Mouse (Mus musculus) stomach, embryonic 16.5 days (tissue): Measurements from ENCODE around the gene Ttyh3. TPM values are rescaled to one million over a fixed set of nuclear protein-coding genes. Genes with fewer than 3 reads are reported as not detected.

Experiments used
- ATAC-seq: fragments of 200-750 bp; cut with Nextera tagmentation; 2 replicates; pipeline ENCODE4 v1.8.0; 2017; ENCODE audit warnings: moderate number of reproducible peaks, moderate TSS enrichment; ENCODE audit not compliant: insufficient read depth, low FRiP score
- H3K27ac ChIP-seq: fragments of 300-500 bp; sonication (generic); 2 replicates; pipeline ENCODE4 v1.5.1; 2014; ENCODE audit warnings: low read length
- H3K27me3 ChIP-seq: fragments of 300-500 bp; sonication (generic); 2 replicates; pipeline ENCODE4 v1.6.1; 2014; ENCODE audit warnings: low read length, control low read depth, mixed read lengths; ENCODE audit not compliant: control insufficient read depth, insufficient read depth
- H3K36me3 ChIP-seq: fragments of 300-500 bp; sonication (generic); 2 replicates; pipeline ENCODE4 v1.6.1; 2014; ENCODE audit warnings: low read length; ENCODE audit not compliant: control insufficient read depth, insufficient read depth
- H3K4me1 ChIP-seq: fragments of 300-500 bp; sonication (generic); 2 replicates; pipeline ENCODE4 v1.6.1; 2014; ENCODE audit warnings: low read length, control low read depth, mixed read lengths; ENCODE audit not compliant: control insufficient read depth, insufficient read depth
- H3K4me2 ChIP-seq: fragments of 300-500 bp; sonication (generic); 2 replicates; pipeline ENCODE4 v1.6.1; 2014; ENCODE audit warnings: low read depth, low read length, mixed read lengths
- H3K4me3 ChIP-seq: fragments of 300-500 bp; sonication (generic); replicated peaks from 2 replicates; pipeline ENCODE4 v1.5.1; 2014; ENCODE audit warnings: mild to moderate bottlenecking, low read length
- H3K9ac ChIP-seq: fragments of 300-500 bp; sonication (generic); 2 replicates; pipeline ENCODE4 v1.6.1; 2014; ENCODE audit warnings: low read length
- H3K9me3 ChIP-seq: fragments of 300-500 bp; sonication (generic); replicated peaks from 2 replicates; pipeline ENCODE4 v1.6.1; 2016; ENCODE audit warnings: low read length, control low read depth; ENCODE audit not compliant: control insufficient read depth
- WGBS: fragments of 180-500 bp; shearing (Covaris S2); extraction: QIAGEN DNeasy Blood & Tissue Kit; methylation state at CpG from one replicate; pipeline ENCODE4 v1.1.7; 2014; 5-methylcytosine and 5-hydroxymethylcytosine counted together
- polyA plus RNA-seq: library from polyadenylated mRNA; unstranded; fragments of >200 nt; fragmentation: Nextera tagmentation; extraction: Ambion mirVana; gene quantifications from 2 replicates; pipeline ENCODE4 v1.2.1, GENCODE M21; 2015

Gene Ttyh3
- polyA plus RNA-seq, 1 experiment from 2014 or later = 17.8 TPM

DNA sequence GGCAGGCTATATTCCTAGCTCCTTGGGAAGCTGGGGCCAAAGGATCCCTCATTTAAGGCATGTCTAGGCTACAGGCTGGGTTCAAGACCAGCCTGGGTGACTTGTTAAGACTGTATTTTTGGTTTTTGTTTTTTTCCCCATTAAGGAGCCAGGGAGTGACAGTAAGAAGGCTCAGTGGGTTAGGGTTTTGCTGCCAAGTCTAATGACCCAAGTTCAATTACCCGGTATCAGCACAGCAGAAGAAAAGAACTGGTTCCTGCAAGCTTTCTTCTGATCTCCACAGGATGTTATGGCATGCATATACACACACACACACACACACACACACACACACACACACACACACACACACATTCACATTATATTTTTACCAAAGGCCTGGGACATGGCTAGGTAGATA lies 11.6 kb upstream of the Ttyh3 start:
- WGBS = 56% methylated on average over 1 of the region's 1 CpGs
- Histone ChIP-seq H3K9ac (no peak overlapping the region), H3K4me2 (no peak overlapping the region), H3K4me3 (no peak overlapping the region), H3K9me3 (no peaks in the 10 kb centered on the region), H3K27me3 (no peaks in the 10 kb centered on the region), H3K27ac (no peak overlapping the region), H3K4me1 (peaks cover 29% of the 10 kb centered on the region), H3K36me3 (no peaks in the 10 kb centered on the region)
- no peak for ATAC-seq

GRCm38 (mm10) chr5:140659607-140660272 lies 10.9 kb upstream of the Ttyh3 start:
- no peak for ATAC-seq
- H3K4me3 ChIP-seq = no peak overlapping the region
- 0 out of 2 replicates have a peak overlapping the region, but pooled peaks have one; percentile 44 for H3K9ac ChIP-seq
- H3K27me3 ChIP-seq = no peaks in the 10 kb centered on the region
- H3K36me3 ChIP-seq = no peaks in the 10 kb centered on the region
- 54% methylated on average over 16 of the region's 16 CpGs for WGBS
- no peak overlapping the region for H3K4me2 ChIP-seq
- H3K4me1 ChIP-seq = peaks cover 29% of the 10 kb centered on the region
- H3K9me3 ChIP-seq = no peaks in the 10 kb centered on the region
- no peak overlapping the region for H3K27ac ChIP-seq

GRCm38 (mm10) chr5:140654096-140654845 lies 5.4 kb upstream of the Ttyh3 start:
- ATAC-seq = peak; percentile 30; the same call in 1 of the 2 replicates
- Histone ChIP-seq H3K27me3 (no peaks in the 10 kb centered on the region), H3K4me3 (no peak overlapping the region), H3K9ac (no peak overlapping the region), H3K4me1 (peaks cover 6% of the 10 kb centered on the region), H3K36me3 (no peaks in the 10 kb centered on the region), H3K9me3 (no peaks in the 10 kb centered on the region), H3K27ac (no peak overlapping the region), H3K4me2 (no peak overlapping the region)
- WGBS = 69% methylated on average over 15 of the region's 15 CpGs

DNA sequence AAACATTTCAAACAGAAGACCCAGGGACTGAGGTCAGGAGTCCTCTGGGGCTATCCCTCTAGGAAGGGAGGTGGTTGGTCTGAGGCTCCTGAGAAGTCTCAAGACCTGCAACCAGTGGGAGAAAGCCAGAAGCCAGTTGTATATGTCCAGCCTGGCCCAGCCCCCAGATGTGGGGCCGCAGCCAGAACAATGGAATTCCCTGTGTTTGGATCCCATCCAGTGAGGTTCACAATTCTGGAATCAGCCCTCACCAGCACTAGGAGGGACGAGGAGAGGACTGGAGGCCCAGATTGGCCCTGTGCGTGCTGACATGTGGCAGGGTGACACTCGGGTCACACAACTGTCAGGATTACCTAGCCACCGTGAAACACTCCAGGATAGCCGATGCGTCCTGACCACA lies 3.8 kb upstream of the Ttyh3 start:
- H3K4me1 ChIP-seq = peaks cover 13% of the 10 kb centered on the region
- no peaks in the 10 kb centered on the region for H3K9me3 ChIP-seq
- peak overlapping the region; percentile 30; the same call in 1 of the 2 replicates for H3K27ac ChIP-seq
- ATAC-seq = no peak
- H3K9ac ChIP-seq = no peak overlapping the region
- H3K4me3 ChIP-seq = no peak overlapping the region
- no peaks in the 10 kb centered on the region for H3K27me3 ChIP-seq
- no peaks in the 10 kb centered on the region for H3K36me3 ChIP-seq
- 54% methylated on average over 7 of the region's 7 CpGs for WGBS
- no peak overlapping the region for H3K4me2 ChIP-seq

GRCm38 (mm10) chr5:140651231-140651630 lies 2.4 kb upstream of the Ttyh3 start:
- no peak overlapping the region for H3K4me2 ChIP-seq
- ATAC-seq = no peak
- no peaks in the 10 kb centered on the region for H3K27me3 ChIP-seq
- peaks cover 26% of the 10 kb centered on the region for H3K4me1 ChIP-seq
- 85% methylated on average over 11 of the region's 11 CpGs for WGBS
- H3K36me3 ChIP-seq = no peaks in the 10 kb centered on the region
- H3K9ac ChIP-seq = no peak overlapping the region
- H3K4me3 ChIP-seq = no peak overlapping the region
- H3K27ac ChIP-seq = no peak overlapping the region
- H3K9me3 ChIP-seq = no peaks in the 10 kb centered on the region

DNA sequence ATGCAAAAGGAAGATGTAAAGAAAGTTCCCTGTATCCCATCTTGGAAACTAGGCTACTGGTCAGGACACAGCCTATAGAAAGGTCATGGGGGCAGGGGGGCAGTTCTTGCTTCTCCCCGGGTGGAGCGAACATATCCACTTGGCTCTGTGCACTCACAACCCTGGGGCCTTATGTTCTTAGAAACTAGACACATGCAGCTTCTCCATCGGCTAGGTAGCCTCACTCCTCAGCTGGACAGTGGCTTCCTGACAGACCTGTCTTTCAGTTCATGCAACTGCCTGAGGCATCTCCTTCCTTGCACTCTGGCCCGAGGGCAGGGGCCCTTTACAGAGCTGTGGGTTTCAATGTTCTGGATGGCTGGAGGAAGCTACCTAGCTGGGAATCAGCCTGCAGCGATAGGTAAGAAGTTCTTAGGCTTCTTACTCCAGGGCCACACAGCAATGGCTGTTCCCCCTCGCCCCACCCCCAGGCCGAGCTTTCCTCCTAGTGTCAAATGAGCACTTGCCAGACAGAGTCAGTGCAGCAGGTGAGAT lies 1.1 kb upstream of the Ttyh3 start:
- no peaks in the 10 kb centered on the region for H3K36me3 ChIP-seq
- no peak for ATAC-seq
- 70% methylated on average over 7 of the region's 7 CpGs for whole genome bisulfite sequencing
- peak overlapping the region; percentile 84 for H3K4me2 ChIP-seq
- H3K27me3 ChIP-seq = no peaks in the 10 kb centered on the region
- H3K9ac ChIP-seq = no peak overlapping the region
- H3K4me3 ChIP-seq = no peak overlapping the region
- H3K9me3 ChIP-seq = no peaks in the 10 kb centered on the region
- peaks cover 38% of the 10 kb centered on the region for H3K4me1 ChIP-seq
- H3K27ac ChIP-seq = no peak overlapping the region

- Histone ChIP-seq H3K9ac (peak overlapping the region; percentile 70), H3K27me3 (no peaks in the 10 kb centered on the region), H3K4me3 (peak overlapping the region; percentile 95), H3K27ac (peak overlapping the region; percentile 51; the same call in 1 of the 2 replicates), H3K9me3 (no peaks in the 10 kb centered on the region), H3K36me3 (no peaks in the 10 kb centered on the region), H3K4me2 (peak overlapping the region; percentile 84), H3K4me1 (peaks cover 43% of the 10 kb centered on the region)
- peak; percentile 97 for ATAC-seq
- 8% methylated on average over 25 of the region's 26 CpGs for WGBS
These were observed 353 bp upstream of the Ttyh3 start for GRCm38 (mm10) chr5:140649101-140649667.

- H3K4me3 ChIP-seq = peak overlapping the region; percentile 95
- peaks cover 47% of the 10 kb centered on the region for H3K4me1 ChIP-seq
- no peaks in the 10 kb centered on the region for H3K27me3 ChIP-seq
- no peak for ATAC-seq
- H3K9me3 ChIP-seq = no peaks in the 10 kb centered on the region
- peak overlapping the region; percentile 87 for H3K27ac ChIP-seq
- H3K4me2 ChIP-seq = peak overlapping the region; percentile 89
- H3K9ac ChIP-seq = peak overlapping the region; percentile 98
- 1% methylated on average over 13 of the region's 13 CpGs for WGBS
- no peaks in the 10 kb centered on the region for H3K36me3 ChIP-seq
These were observed 861 bp downstream of the Ttyh3 start for GRCm38 (mm10) chr5:140647821-140648518.
